Mouse (Mus musculus) small intestine, adult 2 months (tissue): ENCODE data around the gene Sertad1. TPM values are rescaled to one million over a fixed set of nuclear protein-coding genes. Genes with fewer than 3 reads are reported as not detected.

Experiments used
- H3K27ac ChIP-seq: fragments of 200-500 bp; 2 replicates; pipeline ENCODE4 v1.5.1; 2012; ENCODE audit warnings: low read depth, low read length, control low read depth, inconsistent platforms; ENCODE audit not compliant: insufficient read depth
- H3K27me3 ChIP-seq: fragments of 200-500 bp; 2 replicates; pipeline ENCODE4 v1.6.1; 2012; ENCODE audit warnings: mild to moderate bottlenecking, moderate library complexity, low read length, inconsistent platforms; ENCODE audit not compliant: control insufficient read depth, insufficient read depth
- H3K36me3 ChIP-seq: fragments of 200-500 bp; 2 replicates; pipeline ENCODE4 v1.6.1; 2012; ENCODE audit warnings: mild to moderate bottlenecking, low read length, control low read depth, inconsistent platforms; ENCODE audit not compliant: control insufficient read depth, insufficient read depth
- H3K4me1 ChIP-seq: fragments of 200-500 bp; 2 replicates; pipeline ENCODE4 v1.6.1; 2012; ENCODE audit warnings: low read length, inconsistent platforms, mixed read lengths; ENCODE audit not compliant: control insufficient read depth, insufficient read depth, insufficient read length
- H3K4me3 ChIP-seq: fragments of 200-500 bp; 2 replicates; pipeline ENCODE4 v1.5.1; 2012; ENCODE audit warnings: low read depth, mild to moderate bottlenecking, control low read depth, inconsistent platforms, low read length, moderate library complexity
- CTCF ChIP-seq: fragments of 200-500 bp; IDR thresholded peaks from 2 replicates; pipeline ENCODE4 v1.5.1; 2012; ENCODE audit warnings: low read depth, mild to moderate bottlenecking, control low read depth, inconsistent platforms, low read length, moderate library complexity, mixed read lengths; ENCODE audit not compliant: insufficient replicate concordance, insufficient read length; ENCODE audit errors: extremely low read depth
- POLR2A ChIP-seq: fragments of 200-500 bp; IDR thresholded peaks from 2 replicates; pipeline ENCODE4 v1.6.1; 2012; ENCODE audit warnings: low read depth, mild to moderate bottlenecking, control low read depth, inconsistent platforms, low read length, moderate library complexity
- WGBS: fragments of 180-500 bp; shearing (Covaris S2); methylation state at CpG from one replicate; pipeline ENCODE4 v1.1.7; 2018; 5-methylcytosine and 5-hydroxymethylcytosine counted together
- polyA plus RNA-seq: library from polyadenylated mRNA; depleted of rRNA; stranded (reverse); fragments of >200 nt; gene quantifications from 2 replicates; pipeline ENCODE4 v1.2.3, GENCODE M21; 2012; rRNA removed

Gene Sertad1
- 47.2 and 156 TPM in 2 replicates for polyA plus RNA-seq

GRCm38 (mm10) chr7:27486770-27487697 lies at the start of gene Sertad1:
Gene Sertad1 (plus strand): TSS chr7:27486910.
- WGBS, result under 1% methylated on average over 80 of the region's 80 CpGs
- H3K4me3 ChIP-seq, result peak within 1 kb of the TSS; percentile 78
- H3K4me1 ChIP-seq, result peaks cover 19% of the 10 kb centered on the region

GRCm38 (mm10) chr7:27437544-27437943 lies 49.2 kb upstream of the Sertad1 start:
- Histone ChIP-seq H3K36me3 (no peaks in the 10 kb centered on the region), H3K27me3 (0 out of 2 replicates have a peak, but pooled peaks cover 3% of the 10 kb centered on the region), H3K4me1 (no peaks in the 10 kb centered on the region; the same call in 1 of the 2 replicates), H3K4me3 (no peak overlapping the region), H3K27ac (no peak overlapping the region)
- 61% methylated on average over 5 of the region's 5 CpGs for WGBS
- TF ChIP-seq CTCF (peak; percentile 71; the same call in 1 of the 2 replicates), POLR2A (no peak)

More at GRCm38 (mm10) chr7:27486770-27487697, at the start of gene Sertad1:
- H3K27me3 ChIP-seq, result no peaks in the 10 kb centered on the region
- peak within 1 kb of the TSS; percentile 84 for H3K27ac ChIP-seq
- H3K36me3 ChIP-seq, result peaks cover 12% of the 10 kb centered on the region
- peak; percentile 100 for TF ChIP-seq POLR2A
- peak; percentile 71; the same call in 1 of the 2 replicates for TF ChIP-seq CTCF

- Histone ChIP-seq H3K4me1 (no peaks in the 10 kb centered on the region), H3K27me3 (no peaks in the 10 kb centered on the region), H3K36me3 (no peaks in the 10 kb centered on the region), H3K4me3 (no peak overlapping the region), H3K27ac (no peak overlapping the region)
- WGBS, result 81% methylated on average over 4 of the region's 4 CpGs
- TF ChIP-seq CTCF, result peak; percentile 20; the same call in 1 of the 2 replicates
- TF ChIP-seq POLR2A, result no peak
These were observed 46.7 kb upstream of the Sertad1 start for GRCm38 (mm10) chr7:27440014-27440413.

- H3K4me1 ChIP-seq, result peaks cover 21% of the 10 kb centered on the region
- WGBS, result 21% methylated on average over 18 of the region's 18 CpGs
- H3K27ac ChIP-seq, result no peak overlapping the region
- no peak for TF ChIP-seq CTCF
- no peak for TF ChIP-seq POLR2A
- H3K36me3 ChIP-seq, result no peaks in the 10 kb centered on the region
- peaks cover 7% of the 10 kb centered on the region for H3K27me3 ChIP-seq
- peak overlapping the region; percentile 29 for H3K4me3 ChIP-seq
These were observed 40.7 kb upstream of the Sertad1 start for GRCm38 (mm10) chr7:27446051-27446450.

GRCm38 (mm10) chr7:27446521-27447418 lies 39.9 kb upstream of the Sertad1 start:
- H3K36me3 ChIP-seq, result no peaks in the 10 kb centered on the region
- peaks cover 7% of the 10 kb centered on the region for H3K27me3 ChIP-seq
- H3K4me1 ChIP-seq, result peaks cover 21% of the 10 kb centered on the region
- TF ChIP-seq CTCF (no peak), POLR2A (no peak)
- peak overlapping the region; percentile 29 for H3K4me3 ChIP-seq
- H3K27ac ChIP-seq, result no peak overlapping the region
- 8% methylated on average over 47 of the region's 53 CpGs for WGBS

GRCm38 (mm10) chr7:27447419-27448286 lies 39.1 kb upstream of the Sertad1 start, which contains the start of the genes Sptbn4 and Blvrb:
Gene Sptbn4 (minus strand): TSS chr7:27447686.
Gene Blvrb (plus strand): TSS chr7:27447978.
- H3K27me3 ChIP-seq, result peaks cover 7% of the 10 kb centered on the region
- peaks cover 21% of the 10 kb centered on the region for H3K4me1 ChIP-seq
- TF ChIP-seq CTCF (no peak), POLR2A (peak; percentile 59)
- H3K36me3 ChIP-seq, result no peaks in the 10 kb centered on the region
- H3K4me3 ChIP-seq, result peak within 1 kb of the TSS; percentile 80
- H3K27ac ChIP-seq, result no peak within 1 kb of the TSS
- WGBS, result under 1% methylated on average over 54 of the region's 54 CpGs
